ENCODE assay signal across 9 mouse cellular contexts in genomic region chr1:58303726-58304125, GRCm38 (mm10). TPM values are rescaled to one million over a fixed set of nuclear protein-coding genes. Genes with fewer than 3 reads are reported as not detected.
DNase-seq lines count a peak whose midpoint lies in the region; ATAC-seq and TF ChIP-seq lines count a peak whose summit lies in the region.
"Had no signal": no experiment of that assay in that cellular context is flagged by ENCODE, and none has a peak within 500 bp of the region (broad histone marks: within the 10 kb centered on the region; RNA-seq: fewer than 3 reads in every experiment).

No protein-coding gene starts in this region.

- no peaks in the 10 kb centered on the region for H3K27me3 ChIP-seq in kidney, postnatal 0 days (ENCODE audit: insufficient read depth, low read length)
- no peaks in the 10 kb centered on the region for H3K27me3 ChIP-seq in embryonic facial prominence, embryonic 15.5 days
- H3K27me3 ChIP-seq in lung, embryonic 16.5 days (ENCODE audit: control insufficient read depth, insufficient read depth, low read depth, low read length), result no peaks in the 10 kb centered on the region
- no peaks in the 10 kb centered on the region for H3K27me3 ChIP-seq in hindbrain, embryonic 14.5 days (ENCODE audit: control insufficient read depth, insufficient read depth, low read length)

- H3K36me3 ChIP-seq in kidney, postnatal 0 days (ENCODE audit: insufficient read depth, low read length), result no peaks in the 10 kb centered on the region
- H3K36me3 ChIP-seq in embryonic facial prominence, embryonic 15.5 days, result no peaks in the 10 kb centered on the region
- H3K36me3 ChIP-seq in lung, embryonic 16.5 days (ENCODE audit: control insufficient read depth, insufficient read depth, low read length), result no peaks in the 10 kb centered on the region
- no peaks in the 10 kb centered on the region for H3K36me3 ChIP-seq in hindbrain, embryonic 14.5 days (replicated peaks; ENCODE audit: control insufficient read depth, insufficient read depth)

- H3K27ac ChIP-seq in kidney, postnatal 0 days, result no peak overlapping the region
- peak overlapping the region; percentile 80 for H3K27ac ChIP-seq in embryonic facial prominence, embryonic 15.5 days (replicated peaks)
- no peak overlapping the region for H3K27ac ChIP-seq in lung, embryonic 16.5 days (ENCODE audit: low read length)
- no peak overlapping the region for H3K27ac ChIP-seq in hindbrain, embryonic 14.5 days

- peaks cover 3% of the 10 kb centered on the region; the same call in 1 of the 2 replicates for H3K4me1 ChIP-seq in kidney, postnatal 0 days (replicated peaks; ENCODE audit: insufficient read depth, low read length)
- H3K4me1 ChIP-seq in embryonic facial prominence, embryonic 15.5 days, result peaks cover 20% of the 10 kb centered on the region
- no peaks in the 10 kb centered on the region for H3K4me1 ChIP-seq in lung, embryonic 16.5 days (replicated peaks; ENCODE audit: control insufficient read depth, insufficient read depth, low read length)
- no peaks in the 10 kb centered on the region for H3K4me1 ChIP-seq in hindbrain, embryonic 14.5 days (replicated peaks; ENCODE audit: control insufficient read depth, insufficient read depth, low read length)

- ATAC-seq in kidney, postnatal 0 days (replicated peaks; ENCODE audit: low FRiP score, low read depth), result 0 out of 2 replicates have a peak, but pooled peaks have one; percentile 27
- ATAC-seq in embryonic facial prominence, embryonic 15.5 days (ENCODE audit: insufficient number of reproducible peaks, low FRiP score, low TSS enrichment, low read depth), result peak; percentile 82
- peak; percentile 87 for ATAC-seq in lung, embryonic 16.5 days (ENCODE audit: low read depth)
- no peak for ATAC-seq in hindbrain, embryonic 14.5 days (ENCODE audit: low FRiP score)

- TF ChIP-seq CTCF in kidney, postnatal 0 days (IDR thresholded peaks at IDR 0.05; ENCODE audit: low read depth), result no peak

- H3K4me3 ChIP-seq in kidney, postnatal 0 days (replicated peaks; ENCODE audit: low read depth, low read length), result no peak overlapping the region
- no peak overlapping the region for H3K4me3 ChIP-seq in embryonic facial prominence, embryonic 15.5 days (replicated peaks)
- no peak overlapping the region for H3K4me3 ChIP-seq in lung, embryonic 16.5 days (ENCODE audit: low read length)
- H3K4me3 ChIP-seq in hindbrain, embryonic 14.5 days (replicated peaks; ENCODE audit: low read length), result no peak overlapping the region

- no peaks in the 10 kb centered on the region for H3K9me3 ChIP-seq in kidney, postnatal 0 days (replicated peaks; ENCODE audit: low read length)
- no peaks in the 10 kb centered on the region for H3K9me3 ChIP-seq in embryonic facial prominence, embryonic 15.5 days (replicated peaks)
- no peaks in the 10 kb centered on the region for H3K9me3 ChIP-seq in lung, embryonic 16.5 days (ENCODE audit: control insufficient read depth, low read length)
- H3K9me3 ChIP-seq in hindbrain, embryonic 14.5 days (ENCODE audit: control insufficient read depth, low read length), result no peaks in the 10 kb centered on the region

- 77% methylated on average over 4 of the region's 4 CpGs for WGBS in kidney, postnatal 0 days
- 45% methylated on average over 4 of the region's 4 CpGs for WGBS in embryonic facial prominence, embryonic 15.5 days
- 72% methylated on average over 4 of the region's 4 CpGs for WGBS in lung, embryonic 16.5 days
- WGBS in hindbrain, embryonic 14.5 days, result 90% methylated on average over 4 of the region's 4 CpGs

- DNase-seq in kidney, postnatal 0 days (ENCODE audit: low spot score), result peak; percentile 73
- DNase-seq in kidney, adult 11 months, result no peak
- peak; percentile 45 for DNase-seq in testis, postnatal 14 days (ENCODE audit: low spot score)
- no peak for DNase-seq in cerebellum, postnatal 4 days (ENCODE audit: low spot score in 2 of 2)
- no peak for DNase-seq in hindbrain, embryonic 14.5 days (ENCODE audit: low spot score)
- DNase-seq in retina, postnatal 1 day, result no peak

- no peak overlapping the region for H3K9ac ChIP-seq in kidney, postnatal 0 days (ENCODE audit: low read depth, low read length)
- no peak overlapping the region for H3K9ac ChIP-seq in embryonic facial prominence, embryonic 15.5 days
- no peak overlapping the region for H3K9ac ChIP-seq in lung, embryonic 16.5 days (ENCODE audit: low read length)
- no peak overlapping the region for H3K9ac ChIP-seq in hindbrain, embryonic 14.5 days

- H3K4me2 ChIP-seq in kidney, postnatal 0 days (ENCODE audit: low read length), result no peak overlapping the region
- no peak overlapping the region for H3K4me2 ChIP-seq in embryonic facial prominence, embryonic 15.5 days (replicated peaks)
- H3K4me2 ChIP-seq in lung, embryonic 16.5 days (ENCODE audit: low read depth, low read length), result no peak overlapping the region
- H3K4me2 ChIP-seq in hindbrain, embryonic 14.5 days (replicated peaks), result no peak overlapping the region

RNA-seq across cellular contexts. Expression of gene Aox2, which starts 25.6 kb away (rescaled TPM):
- 0.08 and 0.09 TPM in 2 replicates for polyA plus RNA-seq in kidney, postnatal 0 days (2015; fragmentation: Nextera tagmentation; extraction: Ambion mirVana)
- 1.4 and 2.9 TPM in 2 replicates for polyA plus RNA-seq in embryonic facial prominence, embryonic 15.5 days (2015; fragmentation: Nextera tagmentation; extraction: Ambion mirVana)
- 0.05 TPM in 1 of 2 replicates, not detected in the other for polyA plus RNA-seq in lung, embryonic 16.5 days (2015; fragmentation: Nextera tagmentation; extraction: Ambion mirVana)
- 0.05 TPM in 1 of 2 replicates, not detected in the other for polyA plus RNA-seq in hindbrain, embryonic 14.5 days (2014; fragmentation: Nextera tagmentation; extraction: Ambion mirVana)
- polyA plus RNA-seq: limb, embryonic 11.5 days had no signal

Comparison
In these comparisons a context has a peak if more than half of its experiments do, and no peak if none do; other contexts are left out.
1. DNase-seq: peak in kidney, postnatal 0 days (single experiment) and testis, postnatal 14 days (single experiment); none in kidney, adult 11 months (single experiment), cerebellum, postnatal 4 days (0 of 2), hindbrain, embryonic 14.5 days (single experiment) and retina, postnatal 1 day (single experiment).